Mouse (Mus musculus): Measurements from ENCODE around the gene Eif4e. TPM values are rescaled to one million over a fixed set of nuclear protein-coding genes. Genes with fewer than 3 reads are reported as not detected.

Eif4e gene
- total and polyA plus RNA-seq, 2 experiments from 2014 or later = 104 to 293 TPM

DNA sequence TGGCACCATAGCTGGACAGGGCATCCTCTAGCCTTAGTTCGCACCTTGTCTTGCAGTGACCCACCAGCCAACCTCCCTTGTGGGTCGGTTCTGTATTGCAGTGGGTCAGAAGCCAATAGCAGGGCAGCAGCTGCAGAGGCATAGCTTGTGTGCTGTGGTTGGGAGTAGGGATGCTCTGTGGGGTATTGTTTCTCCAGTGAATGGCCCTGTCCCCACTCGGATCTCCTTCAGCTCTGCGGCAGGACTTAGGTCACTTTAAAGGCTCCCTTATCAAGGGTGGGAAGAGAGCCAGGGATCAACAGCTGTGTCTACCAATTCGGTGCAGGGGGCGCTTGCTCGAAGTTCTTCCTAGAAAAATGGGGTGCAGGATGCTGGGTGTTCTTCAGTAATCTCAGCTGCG lies 67.2 kb downstream of the Eif4e start:
- Histone ChIP-seq H3K9me3 (ENCODE audit: low read length) (no peaks in the 10 kb centered on the region), H3K36me3 (ENCODE audit: insufficient read depth, low read length) (no peaks in the 10 kb centered on the region), H3K9ac (replicated peaks; ENCODE audit: low read length, poor library complexity, severe bottlenecking) (no peak overlapping the region), H3K4me3 (ENCODE audit: low read depth, low read length) (no peak overlapping the region), H3K4me1 (ENCODE audit: insufficient read depth, low read length) (no peaks in the 10 kb centered on the region), H3K27me3 (ENCODE audit: insufficient read depth, low read length) (no peaks in the 10 kb centered on the region), H3K4me2 (ENCODE audit: low read depth, low read length, poor library complexity, severe bottlenecking) (no peak overlapping the region), H3K27ac (ENCODE audit: low read depth, low read length) (no peak overlapping the region)
- DNase-seq (ENCODE audit: low spot score) (no peak), ATAC-seq (ENCODE audit: low FRiP score) (no peak)
- TF ChIP-seq CTCF (IDR thresholded peaks at IDR 0.05) = no peak
- WGBS = 86% methylated on average over 8 of the region's 8 CpGs

DNA sequence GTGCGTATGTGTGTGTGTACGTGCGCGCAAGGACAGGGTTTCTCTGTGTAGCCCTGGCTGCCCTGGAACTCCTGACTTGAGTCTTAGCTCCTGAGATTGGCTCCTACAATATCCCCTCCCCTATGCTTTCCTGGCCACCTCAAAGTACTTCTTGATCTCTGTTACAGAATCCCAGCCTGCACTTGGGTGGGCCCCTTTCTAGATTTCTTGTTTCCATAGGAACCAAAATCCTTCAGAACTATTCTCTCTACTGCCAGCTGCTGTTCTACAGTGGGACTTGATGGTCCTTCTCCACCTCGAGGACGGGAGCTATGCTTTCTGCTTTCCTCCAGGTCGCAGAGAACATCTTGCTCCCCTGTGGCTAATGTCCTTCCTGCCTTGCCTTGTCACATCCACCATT lies 67.9 kb downstream of the Eif4e start:
- whole genome bisulfite sequencing = 71% methylated on average over 7 of the region's 7 CpGs
- H3K9ac ChIP-seq (replicated peaks; ENCODE audit: low read length, poor library complexity, severe bottlenecking) = no peak overlapping the region
- H3K4me2 ChIP-seq (ENCODE audit: low read depth, low read length, poor library complexity, severe bottlenecking) = no peak overlapping the region
- H3K27ac ChIP-seq (ENCODE audit: low read depth, low read length) = no peak overlapping the region
- peak; percentile 43 for TF ChIP-seq CTCF (IDR thresholded peaks at IDR 0.05)
- H3K4me1 ChIP-seq (ENCODE audit: insufficient read depth, low read length) = no peaks in the 10 kb centered on the region
- no peak for DNase-seq (ENCODE audit: low spot score)
- H3K36me3 ChIP-seq (ENCODE audit: insufficient read depth, low read length) = no peaks in the 10 kb centered on the region
- H3K9me3 ChIP-seq (ENCODE audit: low read length) = no peaks in the 10 kb centered on the region
- no peak overlapping the region for H3K4me3 ChIP-seq (ENCODE audit: low read depth, low read length)
- no peaks in the 10 kb centered on the region for H3K27me3 ChIP-seq (ENCODE audit: insufficient read depth, low read length)
- peak; percentile 58 for ATAC-seq (ENCODE audit: low FRiP score)

DNA sequence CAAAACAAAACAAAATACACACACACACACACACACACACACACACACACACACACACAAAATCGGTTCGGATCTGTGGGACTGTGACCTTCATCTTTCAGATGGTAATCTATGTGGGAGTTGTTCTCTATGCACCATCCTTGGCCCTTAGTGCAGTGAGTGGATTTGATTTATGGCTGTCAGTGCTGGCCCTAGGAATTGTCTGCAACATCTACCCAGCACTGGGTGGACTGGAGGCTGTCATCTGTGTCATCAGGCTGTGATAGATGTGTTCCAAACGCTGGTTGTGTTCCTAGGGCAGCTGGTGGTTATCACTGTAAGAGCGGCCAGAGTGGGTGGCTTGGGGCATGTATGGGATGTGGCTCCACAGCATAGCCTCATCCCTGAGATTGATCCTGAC lies 75.1 kb downstream of the Eif4e start:
- TF ChIP-seq CTCF (IDR thresholded peaks at IDR 0.05) = no peak
- no peak for ATAC-seq (ENCODE audit: low FRiP score)

DNA sequence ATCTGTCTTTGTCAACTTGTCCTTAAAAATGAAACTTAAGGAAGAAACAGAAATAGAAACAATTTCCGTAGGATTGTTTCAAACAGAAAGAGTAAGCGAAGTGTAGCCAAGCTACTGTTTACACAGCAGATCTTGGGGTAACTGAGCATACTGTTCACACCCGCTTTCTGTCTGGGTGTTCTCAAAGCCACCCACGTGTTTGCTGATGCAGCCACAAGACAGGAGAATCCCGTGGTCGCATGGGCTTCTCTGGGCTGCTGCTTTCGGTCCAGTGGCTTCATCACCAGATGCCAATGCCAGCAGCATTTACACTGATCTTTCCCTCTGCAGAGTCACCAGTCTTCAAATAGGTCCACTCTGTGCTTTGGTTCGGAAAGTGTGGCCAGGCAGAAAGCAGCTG lies 79.2 kb downstream of the Eif4e start:
- Histone ChIP-seq H3K27me3 (ENCODE audit: insufficient read depth, low read length) (no peaks in the 10 kb centered on the region), H3K4me1 (ENCODE audit: insufficient read depth, low read length) (no peaks in the 10 kb centered on the region), H3K4me2 (ENCODE audit: low read depth, low read length, poor library complexity, severe bottlenecking) (no peak overlapping the region), H3K9ac (replicated peaks; ENCODE audit: low read length, poor library complexity, severe bottlenecking) (no peak overlapping the region), H3K36me3 (ENCODE audit: insufficient read depth, low read length) (no peaks in the 10 kb centered on the region), H3K4me3 (ENCODE audit: low read depth, low read length) (no peak overlapping the region), H3K27ac (ENCODE audit: low read depth, low read length) (no peak overlapping the region), H3K9me3 (ENCODE audit: low read length) (no peaks in the 10 kb centered on the region)
- ATAC-seq (ENCODE audit: low FRiP score) = no peak
- TF ChIP-seq CTCF (IDR thresholded peaks at IDR 0.05) = no peak
- no peak for DNase-seq (ENCODE audit: low spot score)
- 83% methylated on average over 8 of the region's 8 CpGs for WGBS

More for the DNA sequence above, 75.1 kb downstream of the Eif4e start:
- Histone ChIP-seq H3K4me1 (ENCODE audit: insufficient read depth, low read length) (no peaks in the 10 kb centered on the region), H3K9me3 (ENCODE audit: low read length) (no peaks in the 10 kb centered on the region), H3K4me2 (ENCODE audit: low read depth, low read length, poor library complexity, severe bottlenecking) (no peak overlapping the region), H3K4me3 (ENCODE audit: low read depth, low read length) (no peak overlapping the region), H3K36me3 (ENCODE audit: insufficient read depth, low read length) (no peaks in the 10 kb centered on the region), H3K27me3 (ENCODE audit: insufficient read depth, low read length) (no peaks in the 10 kb centered on the region), H3K9ac (replicated peaks; ENCODE audit: low read length, poor library complexity, severe bottlenecking) (no peak overlapping the region), H3K27ac (ENCODE audit: low read depth, low read length) (no peak overlapping the region)
- 91% methylated on average over 4 of the region's 4 CpGs for WGBS
- DNase-seq (ENCODE audit: low spot score) = no peak

DNA sequence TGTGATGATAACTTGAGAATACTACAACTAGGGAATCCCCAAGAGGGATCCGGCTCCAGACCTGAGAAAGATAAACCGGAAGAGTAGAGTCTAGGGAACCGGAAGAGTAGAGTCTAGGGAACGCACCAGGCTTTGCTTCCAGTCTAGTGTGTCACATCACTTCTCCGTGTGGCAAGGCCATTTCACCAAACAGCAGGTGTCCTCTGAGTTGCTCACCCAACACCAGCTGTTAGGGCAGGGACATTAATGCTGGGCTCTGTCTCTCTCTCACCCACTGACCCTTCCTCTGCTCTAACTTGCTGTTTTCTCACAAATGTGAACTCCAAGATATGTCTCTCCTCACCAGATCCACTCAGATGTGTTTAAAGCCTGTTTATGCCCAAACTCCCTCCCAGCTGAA lies 82.7 kb downstream of the Eif4e start:
- no peaks in the 10 kb centered on the region for H3K36me3 ChIP-seq (ENCODE audit: insufficient read depth, low read length)
- H3K9ac ChIP-seq (replicated peaks; ENCODE audit: low read length, poor library complexity, severe bottlenecking) = no peak overlapping the region
- H3K9me3 ChIP-seq (ENCODE audit: low read length) = no peaks in the 10 kb centered on the region
- H3K27me3 ChIP-seq (ENCODE audit: insufficient read depth, low read length) = no peaks in the 10 kb centered on the region
- WGBS = 84% methylated on average over 5 of the region's 5 CpGs
- no peak overlapping the region for H3K4me3 ChIP-seq (ENCODE audit: low read depth, low read length)
- no peak overlapping the region for H3K4me2 ChIP-seq (ENCODE audit: low read depth, low read length, poor library complexity, severe bottlenecking)
- no peak for TF ChIP-seq CTCF (IDR thresholded peaks at IDR 0.05)
- ATAC-seq (ENCODE audit: low FRiP score) (no peak), DNase-seq (ENCODE audit: low spot score) (no peak)
- H3K27ac ChIP-seq (ENCODE audit: low read depth, low read length) = no peak overlapping the region
- H3K4me1 ChIP-seq (ENCODE audit: insufficient read depth, low read length) = no peaks in the 10 kb centered on the region

MicroRNA genes within 50 kb of the gene (microRNA counts, 519-probe panel; counts per million panel counts)
- 528 counts per million, percentile 58 among the panel's probes with 10 or more counts for microRNA mmu-miR-1956

Small RNA genes within 50 kb of the gene (microRNA-seq; reads per million reads assigned to microRNA genes)
- not detected for gene Mir1956 (ENCODE audit: borderline number of aligned reads)

Other genes with a start within 250 kb of the Eif4e start
- gene Adh6a, start 212.9 kb upstream of the Eif4e start, total RNA-seq (2014; rRNA removed) = not detected in 2 replicates
- gene Adh6a, start 212.9 kb upstream of the Eif4e start, polyA plus RNA-seq (2015; fragmentation: Nextera tagmentation; extraction: Ambion mirVana) = not detected in 2 replicates
- gene Adh6b, start 184.4 kb upstream of the Eif4e start, total RNA-seq (2014; rRNA removed) = 0.38 and 0.71 TPM in 2 replicates
- 0.15 and 0.20 TPM in 2 replicates for gene Adh6b, start 184.4 kb upstream of the Eif4e start, polyA plus RNA-seq (2015; fragmentation: Nextera tagmentation; extraction: Ambion mirVana)
- gene Adh4, start 110.7 kb upstream of the Eif4e start, total RNA-seq (2014; rRNA removed) = not detected in 2 replicates
- not detected in 2 replicates for gene Adh4, start 110.7 kb upstream of the Eif4e start, polyA plus RNA-seq (2015; fragmentation: Nextera tagmentation; extraction: Ambion mirVana)
- 93.2 and 96.8 TPM in 2 replicates for gene Adh5, start 83.1 kb upstream of the Eif4e start, total RNA-seq (2014; rRNA removed)
- 163 and 176 TPM in 2 replicates for gene Adh5, start 83.1 kb upstream of the Eif4e start, polyA plus RNA-seq (2015; fragmentation: Nextera tagmentation; extraction: Ambion mirVana)
- gene Metap1, start 36.7 kb upstream of the Eif4e start, total RNA-seq (2014; rRNA removed) = 50.7 and 60.4 TPM in 2 replicates
- gene Metap1, start 36.7 kb upstream of the Eif4e start, polyA plus RNA-seq (2015; fragmentation: Nextera tagmentation; extraction: Ambion mirVana) = 49.8 and 51.0 TPM in 2 replicates
- 156 and 165 TPM in 2 replicates for gene Tspan5, start 216.0 kb downstream of the Eif4e start, total RNA-seq (2014; rRNA removed)
- gene Tspan5, start 216.0 kb downstream of the Eif4e start, polyA plus RNA-seq (2015; fragmentation: Nextera tagmentation; extraction: Ambion mirVana) = 97.8 and 99.4 TPM in 2 replicates